Mouse (Mus musculus) lung, adult 2 months (tissue): Measurements from ENCODE around the gene Ms4a7. TPM values are rescaled to one million over a fixed set of nuclear protein-coding genes. Genes with fewer than 3 reads are reported as not detected.

Source experiments
- DNase-seq: peaks from one replicate; pipeline ENCODE4 v3.0.0; 2022
- H3K4me1 ChIP-seq: fragments of 200-500 bp; 2 replicates; pipeline ENCODE4 v1.6.1; 2011; ENCODE audit warnings: low read length; ENCODE audit not compliant: control insufficient read depth, insufficient read depth
- H3K4me3 ChIP-seq: fragments of 200-500 bp; replicated peaks from 2 replicates; pipeline ENCODE3; 2011; ENCODE audit warnings: low read depth, mild to moderate bottlenecking, control low read depth, low read length; ENCODE audit errors: extremely low read depth
- CTCF ChIP-seq: fragments of 200-500 bp; IDR thresholded peaks from 2 replicates; pipeline ENCODE4 v1.5.1; 2011; ENCODE audit warnings: mild to moderate bottlenecking, low read length, control low read depth; ENCODE audit not compliant: insufficient read depth
- POLR2A ChIP-seq: fragments of 200-500 bp; IDR thresholded peaks from 2 replicates; pipeline ENCODE4 v1.6.1; 2011; ENCODE audit warnings: low read depth, mild to moderate bottlenecking, control low read depth, low read length, borderline replicate concordance; ENCODE audit errors: extremely low read depth
- WGBS: fragments of 180-500 bp; shearing (Covaris S2); methylation state at CpG from one replicate; pipeline ENCODE4 v1.1.7; 2018; 5-methylcytosine and 5-hydroxymethylcytosine counted together
- polyA plus RNA-seq: library from polyadenylated mRNA; depleted of rRNA; stranded (reverse); fragments of >200 nt; gene quantifications from 2 replicates; pipeline ENCODE4 v1.2.3, GENCODE M21; 2012; rRNA removed

Gene Ms4a7
- 1.4 and 1.5 TPM in 2 replicates for polyA plus RNA-seq

DNA sequence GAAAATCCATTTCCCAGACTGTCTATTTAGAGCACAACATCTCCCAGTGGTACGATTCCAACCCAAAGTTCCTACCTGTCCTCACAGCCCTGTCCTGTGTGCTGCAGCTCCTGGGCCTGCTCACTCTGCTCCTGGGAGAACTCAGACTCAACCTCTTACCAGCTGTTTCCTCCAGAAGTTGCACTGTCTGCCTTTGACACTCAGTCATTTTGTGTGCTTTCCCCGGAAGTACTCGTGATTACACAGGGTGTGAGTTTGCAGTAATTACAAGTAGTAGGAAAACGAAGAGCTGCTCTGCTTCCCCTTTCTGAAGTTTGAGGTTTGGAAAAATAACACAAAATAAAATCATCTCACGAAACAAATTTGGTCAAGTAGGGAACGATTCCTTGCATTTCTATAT, at the start of gene Ms4a7:
Ms4a7 (minus strand) TSS at position 215 of the 400 bp plus-strand sequence.
- Histone ChIP-seq H3K4me1 (no peaks in the 10 kb centered on the region), H3K4me3 (no peak within 1 kb of the TSS)
- WGBS, result 62% methylated on average over 6 of the region's 6 CpGs
- no peak for DNase-seq
- TF ChIP-seq CTCF (no peak), POLR2A (no peak)

DNA sequence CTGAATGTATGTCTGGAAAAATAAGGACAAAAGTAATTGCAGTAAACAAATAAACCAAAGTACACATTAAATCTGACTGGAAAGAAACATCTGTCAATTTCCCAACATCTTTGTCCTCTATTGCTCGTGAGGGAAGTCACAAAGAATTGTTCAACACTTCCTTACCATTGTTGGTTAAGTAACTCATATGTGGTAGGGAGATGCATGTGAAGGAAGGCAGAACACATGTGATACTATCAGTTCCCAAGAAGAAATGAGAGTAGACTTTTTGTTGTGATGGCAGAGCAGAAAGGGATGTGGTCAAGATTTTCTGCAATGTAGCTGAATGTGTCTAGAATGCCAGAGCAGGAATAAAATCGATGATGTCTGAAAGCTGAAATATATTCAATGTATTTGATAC, 40.5 kb upstream of the Ms4a7 start:
- no peak for DNase-seq
- no peak for TF ChIP-seq POLR2A
- TF ChIP-seq CTCF, result no peak
- WGBS, result 71% methylated on average over 2 of the region's 2 CpGs
- Histone ChIP-seq H3K4me3 (no peak overlapping the region), H3K4me1 (no peaks in the 10 kb centered on the region)

DNA sequence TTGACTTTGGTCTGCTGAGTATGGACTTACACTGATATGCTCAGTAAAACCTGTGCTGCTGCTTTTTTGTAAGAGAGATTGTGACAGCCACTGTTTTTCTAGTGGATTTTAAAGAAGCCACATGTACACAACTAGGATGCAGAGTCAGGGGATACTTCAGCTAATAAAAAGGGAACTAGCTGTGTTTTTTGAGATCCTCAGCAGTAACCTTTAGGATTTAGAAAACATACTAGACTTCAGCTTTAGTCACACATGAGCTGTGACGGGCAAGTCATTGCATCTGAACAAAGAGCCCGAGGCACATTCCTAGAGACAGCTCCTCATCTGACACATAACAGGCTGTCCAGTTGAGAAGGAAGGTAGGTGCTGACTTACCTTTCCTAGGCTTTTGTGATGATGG, 39.3 kb upstream of the Ms4a7 start, which contains the start of gene Ms4a4a:
Ms4a4a (plus strand) TSS at position 251 of the 400 bp plus-strand sequence.
- no peak for DNase-seq
- Histone ChIP-seq H3K4me1 (no peaks in the 10 kb centered on the region), H3K4me3 (no peak within 1 kb of the TSS)
- WGBS, result 72% methylated on average over 2 of the region's 2 CpGs
- TF ChIP-seq CTCF, result no peak
- no peak for TF ChIP-seq POLR2A

DNA sequence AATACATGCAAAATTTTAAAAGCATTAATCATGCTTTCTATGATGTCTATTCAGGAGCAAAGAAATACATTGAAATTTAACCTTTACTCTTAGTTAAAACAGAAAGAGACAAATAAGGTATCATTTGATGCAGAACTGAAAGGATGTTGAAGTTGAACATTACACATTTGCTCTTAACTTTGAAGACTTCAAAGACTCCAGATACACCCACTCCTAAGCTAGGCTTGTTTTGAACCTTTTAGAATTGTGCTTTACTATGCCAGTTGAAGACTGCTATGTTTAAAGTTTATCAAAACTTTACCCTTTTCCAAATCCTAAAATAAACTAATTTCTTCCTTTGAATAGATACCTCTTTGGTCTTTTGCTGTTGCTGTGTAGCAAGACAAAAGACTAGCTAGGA, 35.2 kb upstream of the Ms4a7 start:
- no peak overlapping the region for H3K4me3 ChIP-seq
- H3K4me1 ChIP-seq, result no peaks in the 10 kb centered on the region
- TF ChIP-seq CTCF, result no peak
- DNase-seq, result no peak

DNA sequence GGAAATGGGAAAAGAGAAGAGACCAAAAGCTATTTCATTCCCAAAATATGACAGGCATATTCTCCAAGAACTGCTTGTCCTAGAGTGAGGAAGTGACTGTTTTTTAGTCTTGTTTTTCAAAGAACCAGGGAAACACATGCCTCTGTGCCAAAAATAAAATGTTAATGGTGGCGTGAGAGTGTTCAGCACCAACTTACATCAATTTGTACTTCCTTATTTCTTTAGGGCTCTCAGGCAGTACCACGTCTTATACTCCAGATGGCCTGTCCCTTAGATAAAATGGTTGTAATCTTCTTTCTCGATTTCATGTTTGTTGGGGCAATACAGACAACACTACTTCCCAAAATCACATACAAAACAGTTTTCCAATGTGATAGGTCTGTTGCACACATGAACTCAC, 32.4 kb upstream of the Ms4a7 start:
- 50% methylated on average over 3 of the region's 3 CpGs for WGBS
- Histone ChIP-seq H3K4me1 (no peaks in the 10 kb centered on the region), H3K4me3 (no peak overlapping the region)
- TF ChIP-seq CTCF, result no peak
- TF ChIP-seq POLR2A, result no peak
- no peak for DNase-seq

DNA sequence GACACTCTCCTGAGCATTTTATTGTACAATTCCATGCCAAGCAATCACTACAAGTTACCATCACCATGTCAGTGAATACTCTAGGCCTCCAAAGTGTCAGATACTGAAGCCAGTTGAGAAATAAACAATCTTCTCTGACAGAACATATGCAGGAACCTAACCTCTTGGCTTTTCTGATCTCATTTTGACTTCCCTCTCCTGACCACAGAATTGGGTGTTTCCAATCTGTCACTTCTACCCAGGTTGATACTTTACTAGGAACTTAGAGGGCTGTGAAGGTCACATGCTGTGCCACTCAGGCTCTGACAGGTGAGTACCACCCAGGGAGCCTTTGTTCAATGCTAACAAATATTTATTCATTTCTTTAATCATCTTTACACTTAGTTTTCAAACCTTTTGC, 26.1 kb upstream of the Ms4a7 start:
- DNase-seq, result no peak
- TF ChIP-seq POLR2A (no peak), CTCF (no peak)
- Histone ChIP-seq H3K4me3 (no peak overlapping the region), H3K4me1 (no peaks in the 10 kb centered on the region)

DNA sequence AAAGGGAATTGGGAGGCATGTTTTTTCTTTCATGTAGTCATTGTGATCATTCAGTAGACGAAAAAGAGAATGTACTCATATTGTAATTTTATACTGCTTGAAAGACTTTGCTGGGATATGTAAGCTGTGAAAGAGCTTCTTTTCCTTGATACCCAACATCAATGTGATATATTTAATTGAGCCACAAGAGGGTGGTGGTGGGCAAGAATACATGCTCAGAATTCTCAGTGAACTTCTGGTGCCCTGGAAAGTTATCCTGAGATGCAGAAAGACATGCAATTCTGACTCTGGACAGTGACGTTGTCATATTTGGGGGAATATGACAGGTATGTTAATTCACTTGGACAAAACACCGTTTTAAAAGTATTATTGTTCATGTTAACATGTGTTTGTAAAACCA, 24.2 kb upstream of the Ms4a7 start:
- H3K4me1 ChIP-seq, result no peaks in the 10 kb centered on the region
- no peak overlapping the region for H3K4me3 ChIP-seq
- WGBS, result 52% methylated on average over 3 of the region's 3 CpGs
- TF ChIP-seq POLR2A, result no peak
- TF ChIP-seq CTCF, result no peak
- DNase-seq, result no peak

DNA sequence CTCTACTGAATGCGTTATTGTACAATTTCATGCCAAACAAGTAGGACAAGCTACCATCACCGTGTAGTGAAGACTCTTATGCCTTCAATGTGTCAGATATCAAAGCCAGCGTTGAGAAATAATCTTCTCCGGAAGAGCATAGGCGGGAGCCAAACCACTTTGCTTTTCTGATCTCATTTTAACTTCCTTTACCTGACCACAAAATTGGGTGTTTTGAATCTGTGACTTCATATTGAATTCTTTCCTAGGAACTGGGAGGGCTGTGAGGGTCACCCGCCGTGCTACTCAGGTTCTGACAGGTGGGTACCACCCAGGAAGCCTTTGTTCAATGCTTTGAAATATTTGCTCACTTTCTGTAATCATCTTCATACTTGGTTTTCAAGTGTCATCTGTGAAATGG, 19.8 kb upstream of the Ms4a7 start:
- WGBS, result 56% methylated on average over 7 of the region's 7 CpGs

DNA sequence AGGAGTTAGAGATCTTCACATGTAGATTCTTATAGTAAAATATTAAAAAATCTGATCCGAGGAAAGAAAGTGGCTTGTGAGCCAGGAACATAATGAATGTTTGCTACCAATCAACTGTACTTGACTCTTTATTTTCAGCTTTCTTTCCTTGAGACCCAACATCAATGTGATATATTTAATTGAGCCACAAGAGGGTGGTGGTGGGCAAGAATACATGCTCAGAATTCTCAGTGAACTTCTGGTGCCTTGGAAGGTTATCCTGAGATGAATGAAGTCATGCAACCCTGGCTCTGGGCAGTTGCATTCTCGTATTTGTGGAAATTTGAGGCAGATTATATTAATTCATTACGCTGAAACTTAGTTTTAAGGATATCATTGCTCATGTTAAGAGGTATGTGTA, 15.9 kb upstream of the Ms4a7 start:
- TF ChIP-seq CTCF (no peak), POLR2A (no peak)
- Histone ChIP-seq H3K4me3 (no peak overlapping the region), H3K4me1 (no peaks in the 10 kb centered on the region)
- no peak for DNase-seq
- 37% methylated on average over 3 of the region's 3 CpGs for WGBS

More for the DNA sequence above, 19.8 kb upstream of the Ms4a7 start:
- DNase-seq, result no peak
- H3K4me3 ChIP-seq, result no peak overlapping the region
- TF ChIP-seq CTCF, result no peak
- no peak for TF ChIP-seq POLR2A
- H3K4me1 ChIP-seq, result no peaks in the 10 kb centered on the region

DNA sequence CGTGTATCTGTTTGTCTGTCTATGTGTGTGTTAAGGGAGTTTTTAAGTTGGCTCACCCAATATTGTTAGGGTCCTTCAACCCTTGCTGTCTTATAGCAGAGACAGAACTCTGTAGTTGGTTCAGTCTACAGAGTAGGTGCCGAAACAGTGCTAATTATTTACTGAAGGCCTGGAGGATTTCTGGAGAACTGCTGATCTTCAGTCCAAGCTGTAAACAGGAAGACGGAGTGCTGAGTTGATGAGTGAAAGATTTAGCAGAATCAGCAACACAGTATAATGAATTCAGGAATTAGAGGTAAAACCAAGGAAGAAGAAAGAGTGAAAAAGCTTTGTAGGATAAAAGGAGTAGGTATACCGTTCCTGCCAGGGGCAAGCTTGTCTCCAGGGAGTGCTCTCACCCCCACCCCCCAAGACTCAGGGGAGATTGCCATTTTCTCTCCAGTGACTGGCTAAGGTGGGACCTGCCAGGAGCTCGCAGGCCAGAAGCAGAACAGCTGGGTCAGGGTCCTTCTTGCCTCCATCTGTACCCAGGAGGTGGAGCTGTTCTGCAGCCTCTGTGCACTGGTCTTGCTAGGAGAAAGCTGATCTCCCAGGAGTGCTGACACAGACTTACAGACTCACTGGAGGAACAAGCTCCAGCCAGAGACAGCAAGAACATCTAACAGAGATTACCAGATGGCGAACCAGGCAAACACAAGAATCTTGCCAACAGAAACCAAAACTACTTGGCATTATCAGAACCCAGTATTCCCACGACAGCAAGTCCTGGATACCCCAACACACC, 13.9 kb upstream of the Ms4a7 start:
- Histone ChIP-seq H3K4me3 (no peak overlapping the region), H3K4me1 (no peaks in the 10 kb centered on the region)
- no peak for DNase-seq
- TF ChIP-seq CTCF (no peak), POLR2A (no peak)
- WGBS, result 54% methylated on average over 7 of the region's 7 CpGs

DNA sequence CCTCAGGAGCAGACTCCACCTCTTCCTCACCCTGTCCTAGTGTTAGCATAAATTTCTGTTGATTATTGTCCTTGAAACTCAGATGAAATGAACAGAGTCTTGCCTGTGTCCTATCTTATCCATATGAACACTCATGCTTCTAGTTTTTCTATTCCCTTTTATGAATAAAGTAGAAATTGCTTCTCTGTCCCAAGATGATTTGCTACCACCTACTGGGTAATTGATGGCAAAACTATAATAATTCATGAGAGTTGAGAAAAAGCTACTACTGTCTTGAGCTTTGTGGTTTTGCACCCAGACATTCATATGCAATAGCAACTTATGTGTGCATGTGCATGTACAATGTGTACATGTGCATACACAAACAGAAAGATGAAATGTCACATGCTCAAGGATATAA, 8.0 kb upstream of the Ms4a7 start:
- DNase-seq, result no peak

More for the DNA sequence above, 8.0 kb upstream of the Ms4a7 start:
- no peak overlapping the region for H3K4me3 ChIP-seq
- TF ChIP-seq CTCF (no peak), POLR2A (no peak)
- H3K4me1 ChIP-seq, result no peaks in the 10 kb centered on the region
